Mouse (Mus musculus): ENCODE data around the gene Zfp639.

DNA sequence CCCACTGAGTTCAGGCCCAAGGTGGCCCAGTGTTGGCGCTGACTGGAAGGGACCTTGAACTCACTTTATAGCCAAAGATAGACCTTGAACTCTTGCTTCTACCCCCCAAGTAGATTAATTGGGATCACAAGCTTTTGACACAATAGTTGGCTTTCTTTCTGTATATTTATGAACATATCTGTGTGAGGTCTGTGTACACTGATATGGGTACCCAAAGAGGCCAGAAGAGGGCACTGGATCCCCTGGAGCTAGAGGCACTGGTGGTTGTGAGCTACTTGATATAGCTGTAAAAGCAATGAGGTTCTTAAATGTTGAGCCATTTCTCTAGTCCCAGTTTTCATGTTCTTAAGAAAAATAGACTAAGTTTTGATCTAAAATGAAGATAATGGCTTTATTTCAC lies 43.0 kb downstream of the Zfp639 start:
- no peak for TF ChIP-seq CTCF (IDR thresholded peaks at IDR 0.05; ENCODE audit: borderline replicate concordance, insufficient read depth, low read length)
- TF ChIP-seq POLR2A (IDR thresholded peaks at IDR 0.05; ENCODE audit: low read depth, low read length), result no peak

Data from embryonic fibroblast, embryonic 13.5 days (primary cell).